Mouse (Mus musculus) MEL (cell line): Measurements from ENCODE around the gene Mettl1. TPM values are rescaled to one million over a fixed set of nuclear protein-coding genes. Genes with fewer than 3 reads are reported as not detected.

Experiments
- DNase-seq: peaks from one replicate; pipeline ENCODE4 v3.0.0; 2011; ENCODE audit warnings: low read depth, low spot score
- H3K27ac ChIP-seq: 2 replicates; pipeline ENCODE4 v1.5.1; 2012; ENCODE audit warnings: low read depth, mild to moderate bottlenecking, control low read depth, low read length, moderate library complexity; ENCODE audit not compliant: control insufficient read depth
- H3K27me3 ChIP-seq, 2 experiments: fragments of 150-350 bp in 1 of 2; sonication (generic) in 1 of 2; 2 replicates each; pipeline ENCODE4 v1.6.1; 2012; ENCODE audit warnings: low read length in 2 of 2, mild to moderate bottlenecking in 2 of 2, improper control_type of control experiment in 1 of 2, moderate library complexity in 1 of 2; ENCODE audit not compliant: insufficient read depth in 2 of 2, control insufficient read depth in 1 of 2
- H3K36me3 ChIP-seq, 2 experiments: 2 replicates each; pipeline ENCODE4 v1.6.1; 2012 to 2014; ENCODE audit warnings: low read length in 2 of 2, improper control_type of control experiment in 1 of 2, inconsistent platforms in 1 of 2, mild to moderate bottlenecking in 1 of 2; ENCODE audit not compliant: insufficient read depth in 2 of 2, control insufficient read depth in 1 of 2
- H3K4me1 ChIP-seq, 2 experiments: fragments of 150-350 bp in 1 of 2; sonication (generic) in 1 of 2; 2 replicates each; pipeline ENCODE4 v1.6.1; 2012; ENCODE audit warnings: low read length in 2 of 2, improper control_type of control experiment in 1 of 2, mild to moderate bottlenecking in 1 of 2; ENCODE audit not compliant: insufficient read depth in 2 of 2, control insufficient read depth in 1 of 2
- H3K4me3 ChIP-seq, 2 experiments: fragments of 150-350 bp in 1 of 2; sonication (generic) in 1 of 2; 2 replicates each; pipeline ENCODE4 v1.5.1; 2012; ENCODE audit warnings: low read depth in 2 of 2, low read length in 2 of 2, mild to moderate bottlenecking in 2 of 2, moderate library complexity in 2 of 2, control low read depth in 1 of 2, improper control_type of control experiment in 1 of 2; ENCODE audit not compliant: control insufficient read depth in 1 of 2, insufficient read depth in 1 of 2
- H3K79me2 ChIP-seq: 2 replicates; pipeline ENCODE4 v1.6.1; 2012; ENCODE audit warnings: mild to moderate bottlenecking, low read length, moderate library complexity; ENCODE audit not compliant: control insufficient read depth, poor library complexity, insufficient read depth
- H3K9ac ChIP-seq: 2 replicates; pipeline ENCODE4 v1.6.1; 2012; ENCODE audit warnings: low read depth, mild to moderate bottlenecking, control low read depth, low read length, moderate library complexity; ENCODE audit not compliant: control insufficient read depth, poor library complexity, severe bottlenecking
- H3K9me3 ChIP-seq: fragments of 150-350 bp; sonication (generic); replicated peaks from 2 replicates; pipeline ENCODE4 v1.6.1; 2012; ENCODE audit warnings: mild to moderate bottlenecking, low read length, improper control_type of control experiment, moderate library complexity; ENCODE audit not compliant: insufficient read depth
- BHLHE40 ChIP-seq: IDR thresholded peaks from 2 replicates; pipeline ENCODE4 v1.6.1; 2012; ENCODE audit warnings: low read depth, mild to moderate bottlenecking, inconsistent platforms, low read length, improper control_type of control experiment, borderline replicate concordance
- CTCF ChIP-seq, 3 experiments: IDR thresholded peaks in 2 of 3; conservative IDR thresholded peaks in 1 of 3; 2 replicates each; pipeline ENCODE4 v1.5.1; 2011 to 2012; ENCODE audit warnings: low read length in 3 of 3, low read depth in 2 of 3, mild to moderate bottlenecking in 2 of 3, improper control_type of control experiment in 1 of 3, inconsistent platforms in 1 of 3, mixed read lengths in 1 of 3, moderate library complexity in 1 of 3; ENCODE audit not compliant: control insufficient read depth in 1 of 3, insufficient read depth in 1 of 3, poor library complexity in 1 of 3, severe bottlenecking in 1 of 3
- E2F4 ChIP-seq: IDR thresholded peaks from 2 replicates; pipeline ENCODE4 v1.6.1; 2011; ENCODE audit warnings: low read depth, low read length, improper control_type of control experiment, borderline replicate concordance
- ELF1 ChIP-seq: IDR thresholded peaks from 2 replicates; pipeline ENCODE4 v1.6.1; 2014; ENCODE audit warnings: low read depth, mild to moderate bottlenecking, inconsistent platforms, low read length, improper control_type of control experiment, moderate library complexity
- EP300 ChIP-seq, 2 experiments: IDR thresholded peaks; 2 replicates each; pipeline ENCODE4 v1.6.1; 2011; ENCODE audit warnings: improper control_type of control experiment in 2 of 2, low read length in 2 of 2, low read depth in 1 of 2, mild to moderate bottlenecking in 1 of 2
- ETS1 ChIP-seq: IDR thresholded peaks from 2 replicates; pipeline ENCODE4 v1.6.1; 2012; ENCODE audit warnings: low read depth, mild to moderate bottlenecking, inconsistent platforms, low read length, improper control_type of control experiment, moderate library complexity
- GABPA ChIP-seq: IDR thresholded peaks from 2 replicates; pipeline ENCODE4 v1.6.1; 2012; ENCODE audit warnings: low read depth, mild to moderate bottlenecking, inconsistent platforms, low read length, improper control_type of control experiment, moderate library complexity
- JUND ChIP-seq: IDR thresholded peaks from 2 replicates; pipeline ENCODE4 v1.6.1; 2011; ENCODE audit warnings: low read depth, mild to moderate bottlenecking, improper control_type of control experiment, low read length
- MAFK ChIP-seq: IDR thresholded peaks from 2 replicates; pipeline ENCODE4 v1.6.1; 2011; ENCODE audit warnings: low read depth, mild to moderate bottlenecking, low read length, improper control_type of control experiment, borderline replicate concordance
- MAZ ChIP-seq: IDR thresholded peaks from 2 replicates; pipeline ENCODE4 v1.6.1; 2012; ENCODE audit warnings: low read depth, mild to moderate bottlenecking, inconsistent platforms, low read length, improper control_type of control experiment
- MEF2A ChIP-seq: IDR thresholded peaks from 2 replicates; pipeline ENCODE4 v1.6.1; 2014; ENCODE audit warnings: low read depth, mild to moderate bottlenecking, inconsistent platforms, low read length, improper control_type of control experiment; ENCODE audit not compliant: poor library complexity, insufficient replicate concordance, severe bottlenecking; ENCODE audit errors: extremely low read depth
- MXI1 ChIP-seq: IDR thresholded peaks from 2 replicates; pipeline ENCODE4 v1.6.1; 2011; ENCODE audit warnings: mild to moderate bottlenecking, low read depth, low read length, improper control_type of control experiment
- MYC ChIP-seq: IDR thresholded peaks from 2 replicates; pipeline ENCODE4 v1.6.1; 2011; ENCODE audit warnings: low read depth, mild to moderate bottlenecking, low read length, improper control_type of control experiment, moderate library complexity
- NELFE ChIP-seq: IDR thresholded peaks from 2 replicates; pipeline ENCODE4 v1.6.1; 2011; ENCODE audit warnings: low read depth, low read length, improper control_type of control experiment
- RAD21 ChIP-seq: IDR thresholded peaks from 2 replicates; pipeline ENCODE4 v1.6.1; 2011; ENCODE audit warnings: mild to moderate bottlenecking, low read depth, low read length, improper control_type of control experiment
- RCOR1 ChIP-seq: IDR thresholded peaks from 2 replicates; pipeline ENCODE4 v1.6.1; 2012; ENCODE audit warnings: low read depth, mild to moderate bottlenecking, inconsistent platforms, low read length, improper control_type of control experiment
- SIN3A ChIP-seq: IDR thresholded peaks from 2 replicates; pipeline ENCODE4 v1.6.1; 2012; ENCODE audit warnings: low read length, improper control_type of control experiment, inconsistent platforms
- SMC3 ChIP-seq: IDR thresholded peaks from 2 replicates; pipeline ENCODE4 v1.6.1; 2011; ENCODE audit warnings: low read depth, low read length, improper control_type of control experiment
- TBP ChIP-seq: IDR thresholded peaks from 2 replicates; pipeline ENCODE4 v1.8.0; 2011; ENCODE audit warnings: low read depth, low read length, improper control_type of control experiment
- USF2 ChIP-seq, 2 experiments: IDR thresholded peaks; 2 replicates each; pipeline ENCODE4 v1.6.1; 2011 to 2012; ENCODE audit warnings: improper control_type of control experiment in 2 of 2, low read length in 2 of 2, borderline replicate concordance in 1 of 2, inconsistent platforms in 1 of 2, low read depth in 1 of 2, mild to moderate bottlenecking in 1 of 2; ENCODE audit not compliant: insufficient read depth in 1 of 2
- ZC3H11A ChIP-seq: IDR thresholded peaks from 2 replicates; pipeline ENCODE4 v1.6.1; 2012; ENCODE audit warnings: low read depth, mild to moderate bottlenecking, inconsistent platforms, low read length, improper control_type of control experiment
- ZMIZ1 ChIP-seq: IDR thresholded peaks from 2 replicates; pipeline ENCODE4 v1.6.1; 2012; ENCODE audit warnings: low read depth, mild to moderate bottlenecking, inconsistent platforms, low read length, improper control_type of control experiment, moderate library complexity
- ZNF384 ChIP-seq: IDR thresholded peaks from 2 replicates; pipeline ENCODE4 v1.6.1; 2012; ENCODE audit warnings: low read depth, mild to moderate bottlenecking, inconsistent platforms, low read length, improper control_type of control experiment
- polyA plus RNA-seq, 2 experiments: library from polyadenylated mRNA; stranded (reverse) in 1 of 2; unstranded in 1 of 2; fragments of >175 nt in 1 of 2; fragments of >200 nt in 1 of 2; gene quantifications; 2 replicates each; pipeline versions ENCODE4 v1.2.1 to v1.2.4; 2012; ENCODE audit warnings: low replicate concordance in 2 of 2, low read depth in 1 of 2; ENCODE audit not compliant: insufficient read length in 2 of 2, insufficient read depth in 1 of 2, missing spikeins in 1 of 2
- total RNA-seq: library from RNA; depleted of rRNA; stranded (reverse); fragments of 300-350 nt; gene quantifications from 2 replicates; pipeline ENCODE4 v1.2.3, GENCODE M21; 2012

Gene Mettl1
- total and polyA plus RNA-seq, 3 experiments, result 35.3 to 67.3 TPM; not detected in 1

- H3K9me3 ChIP-seq, result no peaks in the 10 kb centered on the region
- no peaks in the 10 kb centered on the region for H3K4me1 ChIP-seq
- no peak overlapping the region for H3K9ac ChIP-seq
- H3K4me3 ChIP-seq, result no peak overlapping the region
- no peaks in the 10 kb centered on the region for H3K27me3 ChIP-seq
- no peaks in the 10 kb centered on the region for H3K79me2 ChIP-seq
- TF ChIP-seq TBP (no peak), EP300 (IDR thresholded peaks at IDR 0.05; ENCODE audit: low read depth in 1 of 2, low read length in 2 of 2) (no peak), BHLHE40 (no peak), MYC (no peak), RCOR1 (no peak), GABPA (no peak)
- H3K27ac ChIP-seq, result no peak overlapping the region
- no peak for DNase-seq
- H3K36me3 ChIP-seq, result peaks cover 0 to 3% of the 10 kb centered on the region in 2 experiments; a peak in 1 of 4 replicates
Observed at GRCm38 (mm10) chr10:127085052-127085451, 43.8 kb downstream of the Mettl1 start.

GRCm38 (mm10) chr10:127085633-127086032 lies 44.4 kb downstream of the Mettl1 start:
- no peaks in the 10 kb centered on the region for H3K27me3 ChIP-seq
- peaks cover 0 to 3% of the 10 kb centered on the region in 2 experiments; a peak in 1 of 4 replicates for H3K36me3 ChIP-seq
- H3K4me3 ChIP-seq, result no peak overlapping the region
- H3K27ac ChIP-seq, result no peak overlapping the region
- TF ChIP-seq JUND, result no peak
- TF ChIP-seq MAFK, result no peak
- TF ChIP-seq MAZ, result no peak
- no peak for TF ChIP-seq ZMIZ1
- TF ChIP-seq MYC, result no peak
- no peak for TF ChIP-seq SIN3A
- TF ChIP-seq ZC3H11A, result 0 out of 2 replicates have a peak, but pooled peaks have one; percentile 6
- no peak for TF ChIP-seq NELFE
- TF ChIP-seq RAD21, result no peak; the same call in none of the 2 replicates
- peak in 2 of 3 experiments; percentile 3 to 42; a peak in 2 of 6 replicates for TF ChIP-seq CTCF (IDR thresholded peaks at IDR 0.05 in 2 of 3, conservative IDR thresholded peaks at IDR 0.05 in 1 of 3; ENCODE audit: control insufficient read depth in 1 of 3, insufficient read depth in 1 of 3, low read depth in 2 of 3, low read length in 3 of 3, poor library complexity in 1 of 3, severe bottlenecking in 1 of 3)
- TF ChIP-seq MXI1, result no peak
- TF ChIP-seq ZNF384, result no peak
- TF ChIP-seq TBP, result no peak
- no peak for TF ChIP-seq E2F4
- TF ChIP-seq SMC3, result peak; percentile 45
- no peak for TF ChIP-seq ETS1
- TF ChIP-seq MEF2A, result no peak
- no peak for TF ChIP-seq ELF1
- TF ChIP-seq USF2 (IDR thresholded peaks at IDR 0.05; ENCODE audit: borderline replicate concordance in 1 of 2, insufficient read depth in 1 of 2, low read depth in 1 of 2, low read length in 2 of 2), result no peak
- TF ChIP-seq, all 39 proteins: peak for 3
- H3K4me1 ChIP-seq, result no peaks in the 10 kb centered on the region
- H3K9me3 ChIP-seq, result no peaks in the 10 kb centered on the region
- no peak overlapping the region for H3K9ac ChIP-seq
- no peak for DNase-seq
- no peaks in the 10 kb centered on the region for H3K79me2 ChIP-seq
